Mouse (Mus musculus): Measurements from ENCODE around the gene Gp2.

- TF ChIP-seq CTCF (IDR thresholded peaks at IDR 0.05) = no peak
- TF ChIP-seq EP300 (IDR thresholded peaks at IDR 0.05; ENCODE audit: insufficient read depth, low read depth, low read length) = no peak
- TF ChIP-seq POLR2A (IDR thresholded peaks at IDR 0.05; ENCODE audit: insufficient read depth, low read depth, low read length) = no peak
Observed at GRCm38 (mm10) chr7:119476500-119477389, 17.7 kb upstream of the Gp2 start.

Measured in heart, adult 2 months (tissue).